Mouse (Mus musculus) T-cell, adult 66 days (primary cell): Measurements from ENCODE around the gene Impad1. TPM values are rescaled to one million over a fixed set of nuclear protein-coding genes. Genes with fewer than 3 reads are reported as not detected.

Experiments used
- total RNA-seq, 2 experiments: library from RNA; stranded (reverse); gene quantifications; 3 replicates in 1 of 2; 4 replicates in 1 of 2; pipeline ENCODE4 v1.2.4; 2023

Gene Impad1
- 10 to 100 TPM; 10.2 to 12.3 TPM for total RNA-seq

GRCm38 (mm10) chr4:4792992-4793834 is at the start of gene Impad1:
TSS of gene Impad1 (minus strand) at chr4:4793355.

